Mouse (Mus musculus): ENCODE results near the gene Slamf9.

Slamf9 gene

DNA sequence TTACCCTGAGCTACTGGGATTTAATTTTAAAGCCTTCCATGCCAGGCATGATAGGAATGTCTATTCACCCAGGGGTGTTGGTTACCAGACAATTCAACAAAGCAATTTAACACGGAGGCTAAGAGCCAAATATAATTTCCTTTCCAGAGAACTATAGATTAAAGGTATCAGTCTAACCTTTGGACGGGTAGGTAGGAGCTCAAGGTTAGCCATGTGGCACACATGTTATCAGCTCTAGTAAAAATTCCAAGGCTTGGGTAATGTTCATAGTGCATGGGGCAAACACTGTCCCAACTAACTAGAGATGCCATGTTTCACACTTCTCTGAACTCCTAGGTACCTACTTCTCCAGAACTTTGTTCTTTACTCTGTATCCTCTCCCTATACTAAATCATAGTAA is 13.6 kb upstream of the Slamf9 start:
- no peak for DNase-seq (ENCODE audit: low spot score)

GRCm38 (mm10) chr1:172462534-172462933 is 12.6 kb upstream of the Slamf9 start:
- no peak for DNase-seq (ENCODE audit: low spot score)

DNA sequence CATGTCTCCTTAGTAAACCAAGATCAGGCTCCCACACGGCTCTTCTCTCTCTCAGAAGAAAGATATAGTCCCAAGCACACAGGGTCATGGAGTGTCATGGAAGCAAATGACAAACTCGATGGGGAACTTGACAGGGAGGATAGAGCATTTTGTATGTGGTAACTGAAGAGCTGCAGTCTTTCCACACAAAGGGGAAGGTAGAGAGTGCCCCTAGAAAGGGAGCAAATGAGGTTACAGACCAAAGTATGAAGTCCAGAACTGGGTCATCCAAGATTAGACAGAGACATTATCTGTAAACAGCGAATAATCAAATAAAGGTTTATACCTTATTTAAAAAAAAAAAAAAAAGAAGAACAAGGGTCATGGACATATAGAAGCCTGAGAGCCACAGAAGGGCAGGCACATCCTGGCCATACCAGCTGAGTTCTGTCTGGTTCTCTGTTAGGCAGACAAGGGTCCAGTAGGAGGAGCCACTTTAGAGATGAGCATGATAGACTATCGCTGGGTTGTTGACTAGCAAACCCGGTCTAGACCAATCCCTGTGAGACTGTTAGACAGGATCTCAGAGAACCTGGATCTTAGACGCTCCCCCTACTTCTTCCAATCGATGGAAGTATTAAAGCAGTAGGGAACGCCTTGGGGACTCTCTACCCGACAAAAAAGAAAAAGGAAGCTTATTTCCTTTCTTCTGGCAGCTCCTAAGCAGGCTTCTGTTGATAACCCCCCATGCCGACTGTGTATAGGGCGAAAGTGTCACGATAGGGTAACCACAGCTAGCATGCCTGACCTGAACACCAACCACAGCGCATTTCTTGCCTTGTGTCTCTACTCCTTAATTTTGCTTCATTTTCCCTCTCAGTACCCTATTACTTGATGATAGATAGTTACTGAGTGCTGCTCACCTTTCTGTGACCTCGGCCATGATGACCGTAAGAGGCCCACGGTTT is 11.5 kb upstream of the Slamf9 start:
- DNase-seq (ENCODE audit: low spot score): no peak

DNA sequence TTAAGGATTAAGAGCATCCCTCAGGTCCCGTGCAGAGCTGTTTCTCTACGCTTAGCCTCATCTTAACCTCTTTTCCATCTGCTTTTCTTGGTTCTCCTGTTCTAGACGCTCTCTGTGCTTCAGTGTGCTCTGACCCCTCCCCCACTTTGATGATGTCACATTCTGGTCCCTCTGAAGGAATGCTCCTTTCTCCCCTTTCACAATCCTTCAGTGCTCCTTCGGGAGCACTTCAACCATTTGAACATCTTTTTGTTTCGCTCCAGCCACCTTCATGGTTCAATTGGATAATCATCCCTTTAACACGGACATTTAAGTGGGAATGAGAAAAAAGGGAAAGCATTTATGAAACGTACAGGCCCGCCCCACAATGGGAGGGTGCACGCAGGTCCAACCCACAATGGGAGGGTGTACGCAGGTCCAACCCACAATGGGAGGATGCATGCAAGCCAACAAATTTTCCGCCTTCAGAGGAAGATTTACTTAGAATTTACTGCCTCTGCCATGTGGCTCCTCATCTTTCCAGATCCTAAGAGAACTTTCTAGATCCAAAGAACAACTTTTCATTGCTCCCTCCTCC is 6.8 kb upstream of the Slamf9 start:
- DNase-seq (ENCODE audit: low spot score): no peak

GRCm38 (mm10) chr1:172469373-172469772 is 5.8 kb upstream of the Slamf9 start:
- no peak for DNase-seq (ENCODE audit: low spot score)

DNA sequence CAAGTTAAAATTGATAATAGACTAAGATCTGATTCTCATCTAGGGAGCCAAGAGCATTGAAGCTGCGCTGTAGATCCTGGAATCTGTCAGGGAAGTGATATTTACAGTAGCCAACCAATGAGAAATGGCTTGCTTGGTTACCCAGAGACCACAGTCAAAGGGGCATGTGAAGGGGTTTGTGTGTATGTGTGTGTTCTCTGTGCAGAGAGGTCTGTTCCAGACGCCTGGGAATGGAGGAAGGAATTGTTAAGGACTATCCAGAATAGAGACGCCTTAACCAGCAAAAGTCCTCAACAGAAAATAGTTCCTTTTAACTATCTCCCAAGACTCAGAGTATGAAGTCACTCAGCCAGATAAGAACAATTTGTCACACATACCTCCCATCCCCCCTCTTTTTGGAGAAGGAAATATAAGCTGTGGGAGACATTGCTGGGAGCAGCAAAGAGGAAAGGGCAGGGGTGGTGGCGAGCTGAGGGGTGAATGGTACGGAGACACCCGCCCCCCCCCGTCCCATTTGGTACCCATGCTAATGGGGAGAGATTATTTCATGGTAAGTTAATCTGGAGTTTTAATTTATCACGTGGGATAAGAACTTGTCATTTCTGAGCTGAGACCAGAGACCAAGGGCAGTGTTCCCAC is 5.2 kb upstream of the Slamf9 start:
- no peak for DNase-seq (ENCODE audit: low spot score)

DNA sequence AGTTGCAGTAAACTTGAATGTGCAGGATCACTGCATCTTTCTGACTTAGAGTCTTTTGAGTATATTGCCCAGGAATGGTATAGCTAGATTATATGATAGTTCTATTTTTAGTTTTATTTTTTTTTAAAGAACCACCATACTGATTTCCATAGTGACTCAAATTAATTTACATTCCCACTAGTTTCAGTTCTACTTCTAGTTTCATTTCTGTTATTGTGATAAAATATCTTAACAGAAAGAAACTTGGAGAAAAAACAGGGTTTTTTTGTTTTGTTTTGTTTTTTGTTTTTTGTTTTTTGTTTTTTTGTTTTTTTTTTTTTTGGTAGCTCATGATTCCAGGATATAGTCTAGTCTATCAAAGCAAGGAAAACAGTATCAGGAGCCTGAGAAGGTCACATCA is 2.2 kb upstream of the Slamf9 start:
- DNase-seq (ENCODE audit: low spot score): no peak

DNA sequence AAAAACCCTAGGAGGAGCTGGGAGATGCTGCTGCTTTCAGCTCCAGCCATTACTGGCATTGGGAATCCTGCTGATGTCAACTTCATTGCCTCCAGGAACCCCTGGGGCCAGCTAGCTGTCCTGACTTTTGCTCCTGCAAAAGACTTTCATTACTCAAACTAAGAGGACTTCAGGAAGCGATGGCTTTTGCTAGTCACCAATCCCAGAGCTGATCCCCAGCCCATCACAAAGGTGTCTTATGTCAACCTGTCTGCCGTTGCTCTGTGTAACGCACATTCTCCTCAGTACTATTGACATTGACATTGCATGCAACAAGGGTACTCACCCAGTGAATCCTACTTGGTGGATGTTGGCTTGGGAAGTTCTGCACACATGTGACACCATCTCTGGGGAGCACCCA is 962 bp upstream of the Slamf9 start:
- DNase-seq (ENCODE audit: low spot score): no peak

DNA sequence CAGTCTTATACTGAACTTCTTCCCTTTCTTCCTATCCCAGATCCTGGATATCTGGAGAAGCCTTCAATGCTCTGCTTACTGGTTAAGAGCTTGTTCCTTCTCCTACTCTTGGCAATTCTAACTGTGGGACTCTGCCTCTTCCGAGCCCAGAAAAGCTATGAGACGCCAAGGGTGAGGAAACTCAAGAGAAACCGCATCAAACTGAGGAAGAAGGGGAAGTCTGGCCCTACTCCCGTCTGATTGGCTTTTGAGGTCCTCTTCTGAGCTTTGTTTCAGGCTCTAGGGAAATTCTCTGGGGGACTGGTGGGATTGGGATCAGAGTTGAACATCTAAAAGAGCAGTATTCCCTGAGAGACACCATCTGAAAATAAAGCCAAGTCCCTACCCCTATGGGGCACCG is 2.9 kb downstream of the Slamf9 start:
- DNase-seq (ENCODE audit: low spot score): no peak

GRCm38 (mm10) chr1:172480376-172480775 is 5.2 kb downstream of the Slamf9 start:
- no peak for DNase-seq (ENCODE audit: low spot score)

- DNase-seq (ENCODE audit: low spot score): no peak
Measured at GRCm38 (mm10) chr1:172481111-172481510, 6.0 kb downstream of the Slamf9 start.

DNA sequence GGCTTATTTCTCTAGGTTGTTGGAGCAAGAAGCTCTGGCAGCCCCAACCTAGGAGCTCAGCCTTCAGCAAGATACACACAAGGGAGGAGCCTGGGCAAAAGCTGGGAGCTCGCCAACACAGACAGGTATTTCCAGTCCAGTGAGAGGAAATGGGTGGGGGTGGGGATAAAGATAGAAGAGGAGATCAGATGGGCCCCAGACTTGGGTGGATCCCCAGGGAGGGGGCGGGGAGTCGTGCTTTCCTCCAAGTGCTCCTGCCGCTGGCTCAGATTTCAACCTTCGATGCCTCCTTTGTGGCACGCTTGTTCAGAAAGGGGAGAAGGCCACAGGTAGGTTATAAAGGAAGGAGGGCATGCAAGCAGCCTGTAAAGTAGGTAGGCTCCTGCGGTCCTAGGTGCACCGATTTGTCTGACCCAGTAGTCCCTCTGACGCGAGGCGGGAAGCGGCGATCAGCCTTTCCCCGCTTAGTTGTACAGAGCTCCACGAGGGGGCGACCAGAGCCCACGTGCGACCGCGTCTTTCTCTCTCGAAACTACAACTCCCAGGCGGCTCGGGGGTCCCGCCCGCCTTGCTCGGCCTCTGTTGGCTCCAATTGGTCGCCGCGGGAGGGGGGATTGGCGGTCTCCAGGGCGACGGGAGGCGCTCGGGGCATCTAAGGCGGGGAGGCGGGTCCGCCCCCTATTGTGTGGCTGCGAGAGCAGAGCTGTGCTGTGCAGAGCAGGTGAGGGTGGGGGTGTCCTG is 6.6 kb downstream of the Slamf9 start, which contains the start of gene Igsf9:
Gene Igsf9 (plus strand): TSS at position 249 of the 741 bp plus-strand sequence.
- DNase-seq (ENCODE audit: low spot score): peak; percentile 70

DNA sequence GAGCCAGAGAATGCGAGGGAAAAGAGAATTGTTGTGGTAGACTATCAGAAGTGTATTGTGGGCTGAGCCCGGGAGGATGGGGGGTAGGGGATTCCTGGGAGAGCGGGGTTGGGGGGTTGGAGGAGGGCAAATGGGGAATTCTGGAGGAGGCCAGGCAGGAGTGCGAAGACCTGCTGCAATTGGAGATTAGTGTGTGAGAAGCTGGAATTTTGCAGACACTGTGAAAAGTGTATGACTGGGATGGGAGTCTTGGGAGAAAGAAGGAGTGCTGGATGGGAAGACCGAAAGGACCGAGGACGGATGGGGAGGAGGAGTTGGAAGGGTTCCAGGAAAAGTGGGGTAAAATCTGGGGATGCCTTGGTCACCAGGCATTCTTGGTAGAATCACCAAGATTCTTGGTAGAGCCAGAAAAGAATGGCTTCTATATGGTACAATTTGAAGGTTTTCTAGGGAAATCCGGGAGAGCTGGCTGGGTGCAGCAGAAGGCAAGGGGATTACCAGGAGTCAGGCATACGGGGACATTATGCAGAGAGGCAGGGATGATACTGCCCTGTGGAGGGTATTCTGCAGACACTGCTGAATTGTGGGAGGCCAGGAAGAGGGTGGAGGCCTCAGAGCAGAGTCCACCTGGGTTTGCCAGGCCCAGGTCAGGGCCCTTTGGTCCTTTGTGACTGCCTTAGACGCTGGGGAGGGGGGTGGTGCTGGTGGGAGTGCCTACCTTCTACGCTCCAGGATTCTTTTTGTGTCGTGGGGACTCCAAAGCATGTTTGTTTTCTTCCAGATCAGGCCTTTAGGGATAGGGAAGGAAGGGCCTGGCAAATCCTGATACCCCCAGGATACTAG is 7.6 kb downstream of the Slamf9 start:
- no peak for DNase-seq (ENCODE audit: low spot score)

DNA sequence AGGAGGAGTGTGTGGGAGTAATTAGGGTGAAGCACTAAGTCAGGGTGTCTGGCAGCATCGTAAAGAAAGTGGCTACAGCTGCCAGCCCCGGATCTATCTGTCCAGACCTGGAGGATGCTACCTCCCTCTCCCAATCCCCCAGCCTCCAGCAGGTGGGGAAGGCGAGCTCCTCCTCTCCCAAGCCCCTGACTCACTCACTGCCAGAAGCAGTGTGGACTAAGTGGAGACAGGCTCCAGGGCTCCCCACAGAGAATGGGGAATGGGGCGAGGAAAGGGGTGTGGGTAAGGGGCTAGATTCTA is 8.2 kb downstream of the Slamf9 start:
- no peak for DNase-seq (ENCODE audit: low spot score)

GRCm38 (mm10) chr1:172484236-172484635 is 9.1 kb downstream of the Slamf9 start:
- DNase-seq (ENCODE audit: low spot score): no peak

GRCm38 (mm10) chr1:172484671-172485070 is 9.5 kb downstream of the Slamf9 start:
- no peak for DNase-seq (ENCODE audit: low spot score)

GRCm38 (mm10) chr1:172485821-172486220 is 10.7 kb downstream of the Slamf9 start:
- DNase-seq (ENCODE audit: low spot score): no peak

GRCm38 (mm10) chr1:172486236-172486635 is 11.1 kb downstream of the Slamf9 start:
- no peak for DNase-seq (ENCODE audit: low spot score)

- no peak for DNase-seq (ENCODE audit: low spot score)
Measured at GRCm38 (mm10) chr1:172486651-172487050, 11.5 kb downstream of the Slamf9 start.

- DNase-seq (ENCODE audit: low spot score): no peak
Measured at GRCm38 (mm10) chr1:172487859-172488258, 12.7 kb downstream of the Slamf9 start.

DNA sequence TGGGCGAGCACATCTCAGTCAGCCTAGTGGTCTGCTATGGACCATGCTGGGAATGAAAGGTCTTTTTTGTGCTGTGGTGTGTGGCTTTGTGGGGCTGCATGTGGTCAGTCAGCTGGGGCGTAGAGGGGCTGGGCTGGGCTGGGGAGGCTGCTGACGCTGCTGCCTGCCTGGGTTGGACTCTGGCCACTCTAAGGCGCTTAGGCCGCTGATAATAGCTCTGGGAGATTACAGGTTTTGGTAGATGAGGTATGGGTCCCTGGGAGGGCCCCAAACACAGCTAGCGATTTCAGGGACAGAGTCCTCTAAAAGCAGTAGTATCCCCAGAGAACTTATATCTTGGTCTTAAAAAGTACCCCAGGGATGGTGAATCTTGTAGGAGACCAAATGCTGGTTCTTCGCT is 13.7 kb downstream of the Slamf9 start:
- no peak for DNase-seq (ENCODE audit: low spot score)

Data from ovary, postnatal 10 days (tissue).